Mouse (Mus musculus): ENCODE measurements around the gene Cmpk1.

DNA sequence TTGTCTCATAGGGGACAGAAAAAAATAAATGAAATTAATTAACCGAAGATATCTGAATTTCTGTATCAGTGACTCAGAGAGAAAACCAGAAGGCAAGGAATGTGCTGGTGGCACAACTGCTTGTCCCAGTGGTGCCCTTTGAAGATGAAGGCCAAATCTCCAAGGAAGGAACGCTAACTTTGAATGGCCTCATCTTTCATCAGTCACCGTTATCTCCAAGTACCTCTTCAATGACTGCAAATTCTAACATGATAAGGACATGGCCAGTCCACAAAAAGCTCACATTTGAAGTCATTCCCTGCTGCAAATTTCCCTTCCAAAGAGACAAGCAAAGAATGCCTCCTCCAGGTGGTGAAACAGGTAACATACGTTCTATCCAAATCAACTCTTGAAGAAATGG is 28.3 kb downstream of the Cmpk1 start:
- TF ChIP-seq USF1 (IDR thresholded peaks at IDR 0.05; ENCODE audit: low read depth): no peak
- no peak for TF ChIP-seq CTCF (IDR thresholded peaks at IDR 0.05; ENCODE audit: control insufficient read depth, insufficient read depth, insufficient read length)
- no peak for TF ChIP-seq FOSL1 (IDR thresholded peaks at IDR 0.05; ENCODE audit: insufficient read depth, low read length, poor library complexity, severe bottlenecking)
- no peak for TF ChIP-seq MYOG (IDR thresholded peaks at IDR 0.05; ENCODE audit: control insufficient read depth, extremely low read depth, insufficient read length)
- no peak for TF ChIP-seq CEBPB (IDR thresholded peaks at IDR 0.05; ENCODE audit: low read depth)
- no peak for TF ChIP-seq MAX (IDR thresholded peaks at IDR 0.05)

Measured in C2C12 (cell line).